Mouse (Mus musculus): ENCODE measurements around the gene Zmym6.

GRCm38 (mm10) chr4:127167096-127167495, 89.9 kb downstream of the Zmym6 start:
- TF ChIP-seq CTCF (conservative IDR thresholded peaks at IDR 0.05; ENCODE audit: low read length) (no peak), POU5F1 (IDR thresholded peaks at IDR 0.05; ENCODE audit: borderline replicate concordance, low read length) (no peak)
